Mouse (Mus musculus): ENCODE results near the gene Fut2. TPM values are rescaled to one million over a fixed set of nuclear protein-coding genes. Genes with fewer than 3 reads are reported as not detected.

The Fut2 gene
- polyA plus RNA-seq, 1 experiment: not detected

GRCm38 (mm10) chr7:45710477-45711191 lies 44.4 kb upstream of the Fut2 start:
- H3K4me1 ChIP-seq (ENCODE audit: control insufficient read depth, insufficient read depth, low read length): peaks cover 13% of the 10 kb centered on the region
- no peak for TF ChIP-seq POLR2A (IDR thresholded peaks at IDR 0.05; ENCODE audit: borderline replicate concordance, control insufficient read depth, low read depth, low read length)
- TF ChIP-seq CTCF (IDR thresholded peaks at IDR 0.05; ENCODE audit: control insufficient read depth, insufficient read depth, low read length): no peak
- 92% methylated on average over 20 of the region's 20 CpGs for WGBS
- H3K4me3 ChIP-seq (replicated peaks; ENCODE audit: control insufficient read depth, low read depth, low read length): no peak overlapping the region
- no peak overlapping the region for H3K27ac ChIP-seq (ENCODE audit: control insufficient read depth, insufficient read depth, low read depth, low read length, poor library complexity)

GRCm38 (mm10) chr7:45709677-45710355 lies 43.6 kb upstream of the Fut2 start:
- Histone ChIP-seq H3K27ac (ENCODE audit: control insufficient read depth, insufficient read depth, low read depth, low read length, poor library complexity) (no peak overlapping the region), H3K4me1 (ENCODE audit: control insufficient read depth, insufficient read depth, low read length) (peaks cover 11% of the 10 kb centered on the region), H3K4me3 (replicated peaks; ENCODE audit: control insufficient read depth, low read depth, low read length) (no peak overlapping the region)
- no peak for TF ChIP-seq POLR2A (IDR thresholded peaks at IDR 0.05; ENCODE audit: borderline replicate concordance, control insufficient read depth, low read depth, low read length)
- TF ChIP-seq CTCF (IDR thresholded peaks at IDR 0.05; ENCODE audit: control insufficient read depth, insufficient read depth, low read length): no peak
- WGBS: 79% methylated on average over 14 of the region's 14 CpGs

GRCm38 (mm10) chr7:45709036-45709435 lies 42.8 kb upstream of the Fut2 start:
- no peak overlapping the region for H3K27ac ChIP-seq (ENCODE audit: control insufficient read depth, insufficient read depth, low read depth, low read length, poor library complexity)
- TF ChIP-seq CTCF (IDR thresholded peaks at IDR 0.05; ENCODE audit: control insufficient read depth, insufficient read depth, low read length) (no peak), POLR2A (IDR thresholded peaks at IDR 0.05; ENCODE audit: borderline replicate concordance, control insufficient read depth, low read depth, low read length) (no peak)
- H3K4me1 ChIP-seq (ENCODE audit: control insufficient read depth, insufficient read depth, low read length): peaks cover 11% of the 10 kb centered on the region
- H3K4me3 ChIP-seq (replicated peaks; ENCODE audit: control insufficient read depth, low read depth, low read length): no peak overlapping the region
- WGBS: 82% methylated on average over 6 of the region's 6 CpGs

GRCm38 (mm10) chr7:45708221-45708761 lies 42.1 kb upstream of the Fut2 start:
- Histone ChIP-seq H3K4me3 (replicated peaks; ENCODE audit: control insufficient read depth, low read depth, low read length) (peak overlapping the region; percentile 6), H3K27ac (ENCODE audit: control insufficient read depth, insufficient read depth, low read depth, low read length, poor library complexity) (peak overlapping the region; percentile 77), H3K4me1 (ENCODE audit: control insufficient read depth, insufficient read depth, low read length) (peaks cover 11% of the 10 kb centered on the region)
- TF ChIP-seq POLR2A (IDR thresholded peaks at IDR 0.05; ENCODE audit: borderline replicate concordance, control insufficient read depth, low read depth, low read length): no peak
- no peak for TF ChIP-seq CTCF (IDR thresholded peaks at IDR 0.05; ENCODE audit: control insufficient read depth, insufficient read depth, low read length)
- WGBS: 33% methylated on average over 13 of the region's 13 CpGs

- Histone ChIP-seq H3K4me3 (replicated peaks; ENCODE audit: control insufficient read depth, low read depth, low read length) (peak overlapping the region; percentile 61), H3K4me1 (ENCODE audit: control insufficient read depth, insufficient read depth, low read length) (peaks cover 11% of the 10 kb centered on the region), H3K27ac (ENCODE audit: control insufficient read depth, insufficient read depth, low read depth, low read length, poor library complexity) (peak overlapping the region; percentile 77)
- TF ChIP-seq POLR2A (IDR thresholded peaks at IDR 0.05; ENCODE audit: borderline replicate concordance, control insufficient read depth, low read depth, low read length) (peak; percentile 44; the same call in 1 of the 2 replicates), CTCF (IDR thresholded peaks at IDR 0.05; ENCODE audit: control insufficient read depth, insufficient read depth, low read length) (no peak)
- 0% methylated on average over 27 of the region's 27 CpGs for WGBS
These were observed 41.3 kb upstream of the Fut2 start for GRCm38 (mm10) chr7:45707375-45707967.

GRCm38 (mm10) chr7:45706721-45707241 lies 40.6 kb upstream of the Fut2 start:
- WGBS: under 1% methylated on average over 45 of the region's 45 CpGs
- TF ChIP-seq CTCF (IDR thresholded peaks at IDR 0.05; ENCODE audit: control insufficient read depth, insufficient read depth, low read length) (no peak), POLR2A (IDR thresholded peaks at IDR 0.05; ENCODE audit: borderline replicate concordance, control insufficient read depth, low read depth, low read length) (peak; percentile 40; the same call in 1 of the 2 replicates)
- H3K27ac ChIP-seq (ENCODE audit: control insufficient read depth, insufficient read depth, low read depth, low read length, poor library complexity): peak overlapping the region; percentile 77
- H3K4me1 ChIP-seq (ENCODE audit: control insufficient read depth, insufficient read depth, low read length): peaks cover 11% of the 10 kb centered on the region
- peak overlapping the region; percentile 63 for H3K4me3 ChIP-seq (replicated peaks; ENCODE audit: control insufficient read depth, low read depth, low read length)

GRCm38 (mm10) chr7:45705873-45706281 lies 39.7 kb upstream of the Fut2 start:
- peak overlapping the region; percentile 48 for H3K27ac ChIP-seq (ENCODE audit: control insufficient read depth, insufficient read depth, low read depth, low read length, poor library complexity)
- TF ChIP-seq POLR2A (IDR thresholded peaks at IDR 0.05; ENCODE audit: borderline replicate concordance, control insufficient read depth, low read depth, low read length): no peak
- TF ChIP-seq CTCF (IDR thresholded peaks at IDR 0.05; ENCODE audit: control insufficient read depth, insufficient read depth, low read length): no peak
- WGBS: 0% methylated on average over 7 of the region's 7 CpGs
- peak overlapping the region; percentile 60 for H3K4me3 ChIP-seq (replicated peaks; ENCODE audit: control insufficient read depth, low read depth, low read length)
- H3K4me1 ChIP-seq (ENCODE audit: control insufficient read depth, insufficient read depth, low read length): peaks cover 11% of the 10 kb centered on the region
